Mouse (Mus musculus) kidney, postnatal 14 days (tissue): ENCODE data around the gene Hrg.
"Not testable (repeated sequence)": the region's sequence is repeated elsewhere in the genome, so short reads cannot be mapped to it uniquely, and the experiment has no call there.

ENCODE experiments used
- DNase-seq: peaks from one replicate; pipeline ENCODE4 v3.0.0; 2022; ENCODE audit warnings: mixed read lengths

Gene Hrg

GRCm38 (mm10) chr16:22962256-22962655, 11.4 kb downstream of the Hrg start:
- DNase-seq: no peak

- DNase-seq: no peak
These were observed 12.4 kb downstream of the Hrg start for GRCm38 (mm10) chr16:22963293-22963692.

GRCm38 (mm10) chr16:22967383-22968030, 16.6 kb downstream of the Hrg start:
- no peak for DNase-seq

- DNase-seq: not testable (repeated sequence)
These were observed 46.1 kb downstream of the Hrg start for GRCm38 (mm10) chr16:22996951-22997350.
